Mouse (Mus musculus): ENCODE measurements at regions not wholly inside any gene's neighbourhood (a gene's known extent, or its start where the extent isn't known, plus 50 kb on each side); places are given as distances from the start of the nearest gene placed in this dataset.

DNA sequence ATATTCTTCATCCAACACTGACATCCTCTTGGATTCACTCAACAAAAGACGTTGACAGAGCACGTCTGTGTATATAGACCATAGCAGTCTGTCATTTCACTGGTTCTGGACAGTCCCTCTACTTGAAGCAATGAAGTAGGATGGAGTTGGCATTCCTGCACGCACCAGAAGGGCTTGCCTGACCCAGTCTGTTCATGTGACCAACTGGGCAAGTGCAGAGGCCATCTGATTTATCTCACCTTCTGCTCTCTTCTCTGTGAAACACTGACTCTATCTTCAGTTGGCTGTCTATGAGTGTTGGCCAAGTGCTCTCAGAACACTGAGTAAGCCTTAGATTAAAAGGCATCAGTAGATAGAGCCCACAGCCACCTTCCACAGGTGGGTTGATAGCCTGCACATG lies 310.7 kb downstream of the Rnf144a start:
- Histone ChIP-seq H3K4me3 (ENCODE audit: insufficient read depth in 1 of 2, low read depth in 1 of 2, low read length in 2 of 2, poor library complexity in 1 of 2, severe bottlenecking in 1 of 2) (no peak overlapping the region), H3K27ac (ENCODE audit: insufficient read depth, low read depth, low read length, poor library complexity, severe bottlenecking) (no peak overlapping the region), H3K4me1 (ENCODE audit: control insufficient read depth in 2 of 2, insufficient read depth in 2 of 2, low read length in 2 of 2, poor library complexity in 1 of 2) (no peaks in the 10 kb centered on the region), H3K9me3 (ENCODE audit: control insufficient read depth, insufficient read depth, low read depth, low read length) (no peaks in the 10 kb centered on the region), H3K9ac (ENCODE audit: insufficient read depth, low read depth, low read length, poor library complexity, severe bottlenecking) (no peak overlapping the region), H3K36me3 (ENCODE audit: control insufficient read depth, insufficient read depth, low read length, poor library complexity, severe bottlenecking) (no peaks in the 10 kb centered on the region)
- no peak for DNase-seq (ENCODE audit: low read depth, low spot score)
- in situ Hi-C loops (cut with MboI; ENCODE audit: low sequenced_read_pairs in 2 of 2, unreplicated experiment in 2 of 2) = no loop called here
- TF ChIP-seq ZNF384 (IDR thresholded peaks at IDR 0.05; ENCODE audit: low read depth, low read length) (no peak), ZC3H11A (IDR thresholded peaks at IDR 0.05; ENCODE audit: borderline replicate concordance, low read depth, low read length) (no peak), HCFC1 (IDR thresholded peaks at IDR 0.05; ENCODE audit: borderline replicate concordance, insufficient read depth, low read length) (no peak), MAFK (IDR thresholded peaks at IDR 0.05; ENCODE audit: insufficient read depth, low read depth, low read length) (no peak), CHD2 (IDR thresholded peaks at IDR 0.05; ENCODE audit: low read depth, low read length) (no peak)

DNA sequence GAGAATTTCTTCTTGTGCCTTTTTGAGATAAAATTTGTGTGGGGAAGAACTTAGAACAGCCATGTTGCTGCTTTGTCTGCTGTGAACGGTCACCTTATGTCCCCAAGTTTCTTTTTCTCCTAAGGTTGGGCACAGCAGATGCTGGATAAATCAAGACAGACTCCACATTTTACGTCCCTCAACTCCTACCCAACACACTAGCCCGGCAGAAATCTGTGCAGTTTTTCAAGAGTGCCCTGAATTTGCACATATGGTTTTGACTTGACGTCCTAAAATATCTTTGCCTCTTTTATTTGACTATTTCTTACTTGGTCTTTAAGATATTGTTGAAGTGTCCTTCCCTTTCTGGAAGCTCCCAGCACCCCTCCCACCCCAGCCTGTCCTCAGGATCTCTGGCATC lies 312.7 kb downstream of the Rnf144a start:
- no peaks in the 10 kb centered on the region for H3K4me1 ChIP-seq (ENCODE audit: control insufficient read depth in 2 of 2, insufficient read depth in 2 of 2, low read length in 2 of 2, poor library complexity in 1 of 2)
- in situ Hi-C loops (cut with MboI; ENCODE audit: low sequenced_read_pairs in 2 of 2, unreplicated experiment in 2 of 2) = no loop called here
- H3K4me3 ChIP-seq (ENCODE audit: insufficient read depth in 1 of 2, low read depth in 1 of 2, low read length in 2 of 2, poor library complexity in 1 of 2, severe bottlenecking in 1 of 2) = no peak overlapping the region
- H3K27ac ChIP-seq (ENCODE audit: insufficient read depth, low read depth, low read length, poor library complexity, severe bottlenecking) = no peak overlapping the region
- no peak for DNase-seq (ENCODE audit: low read depth, low spot score)
- no peaks in the 10 kb centered on the region for H3K36me3 ChIP-seq (ENCODE audit: control insufficient read depth, insufficient read depth, low read length, poor library complexity, severe bottlenecking)
- TF ChIP-seq HCFC1 (IDR thresholded peaks at IDR 0.05; ENCODE audit: borderline replicate concordance, insufficient read depth, low read length) (no peak), CHD2 (IDR thresholded peaks at IDR 0.05; ENCODE audit: low read depth, low read length) (no peak), ZNF384 (IDR thresholded peaks at IDR 0.05; ENCODE audit: low read depth, low read length) (no peak), MAFK (IDR thresholded peaks at IDR 0.05; ENCODE audit: insufficient read depth, low read depth, low read length) (no peak), ZC3H11A (IDR thresholded peaks at IDR 0.05; ENCODE audit: borderline replicate concordance, low read depth, low read length) (no peak)
- no peak overlapping the region for H3K9ac ChIP-seq (ENCODE audit: insufficient read depth, low read depth, low read length, poor library complexity, severe bottlenecking)
- no peaks in the 10 kb centered on the region for H3K9me3 ChIP-seq (ENCODE audit: control insufficient read depth, insufficient read depth, low read depth, low read length)

DNA sequence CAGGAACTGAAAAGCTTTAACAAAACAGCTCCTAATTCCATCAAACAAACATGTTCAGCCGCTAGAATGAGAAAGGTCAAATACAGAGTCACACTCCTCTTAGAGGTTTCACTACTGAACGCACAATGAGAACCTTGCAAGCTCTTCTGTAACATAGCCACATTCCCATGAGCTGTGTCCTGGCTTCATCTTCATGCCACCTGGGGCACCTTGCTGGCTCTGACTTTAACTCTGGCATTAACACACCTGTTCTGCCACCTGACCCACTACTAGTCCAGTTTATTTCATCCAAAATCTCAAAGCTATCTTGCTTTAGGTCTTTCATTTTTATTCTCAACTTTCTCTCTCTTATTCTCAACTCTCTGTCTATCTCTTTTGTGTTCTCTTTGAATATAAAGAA lies 314.9 kb downstream of the Rnf144a start:
- Histone ChIP-seq H3K4me3 (ENCODE audit: insufficient read depth in 1 of 2, low read depth in 1 of 2, low read length in 2 of 2, poor library complexity in 1 of 2, severe bottlenecking in 1 of 2) (no peak overlapping the region), H3K4me1 (ENCODE audit: control insufficient read depth in 2 of 2, insufficient read depth in 2 of 2, low read length in 2 of 2, poor library complexity in 1 of 2) (no peaks in the 10 kb centered on the region), H3K9me3 (ENCODE audit: control insufficient read depth, insufficient read depth, low read depth, low read length) (no peaks in the 10 kb centered on the region), H3K36me3 (ENCODE audit: control insufficient read depth, insufficient read depth, low read length, poor library complexity, severe bottlenecking) (no peaks in the 10 kb centered on the region), H3K9ac (ENCODE audit: insufficient read depth, low read depth, low read length, poor library complexity, severe bottlenecking) (no peak overlapping the region), H3K27ac (ENCODE audit: insufficient read depth, low read depth, low read length, poor library complexity, severe bottlenecking) (no peak overlapping the region)
- TF ChIP-seq ZC3H11A (IDR thresholded peaks at IDR 0.05; ENCODE audit: borderline replicate concordance, low read depth, low read length) (no peak), HCFC1 (IDR thresholded peaks at IDR 0.05; ENCODE audit: borderline replicate concordance, insufficient read depth, low read length) (no peak), MAFK (IDR thresholded peaks at IDR 0.05; ENCODE audit: insufficient read depth, low read depth, low read length) (no peak), ZNF384 (IDR thresholded peaks at IDR 0.05; ENCODE audit: low read depth, low read length) (no peak), CHD2 (IDR thresholded peaks at IDR 0.05; ENCODE audit: low read depth, low read length) (no peak)
- no peak for DNase-seq (ENCODE audit: low read depth, low spot score)
- in situ Hi-C loops (cut with MboI; ENCODE audit: low sequenced_read_pairs in 2 of 2, unreplicated experiment in 2 of 2) = no loop called here

DNA sequence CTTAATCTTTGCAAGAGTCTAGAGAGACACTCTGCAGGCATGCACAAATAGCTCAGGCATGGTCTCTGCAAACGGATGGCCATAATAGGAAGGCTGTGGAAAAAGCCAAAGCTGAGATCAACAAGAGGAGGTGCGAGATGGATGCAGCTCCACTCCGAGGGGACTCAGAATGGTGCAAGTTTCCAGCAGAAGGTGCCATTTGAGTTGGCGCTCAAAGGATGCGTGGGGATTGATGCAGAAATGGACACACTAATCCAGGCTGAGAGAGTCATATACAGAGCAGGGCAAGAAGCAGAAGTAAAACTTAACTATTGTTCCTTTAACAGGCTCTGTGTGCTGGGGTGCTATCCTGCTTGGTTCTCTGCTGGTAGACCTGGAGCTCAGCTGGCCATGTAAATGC lies 315.9 kb downstream of the Rnf144a start:
- H3K4me3 ChIP-seq (ENCODE audit: insufficient read depth in 1 of 2, low read depth in 1 of 2, low read length in 2 of 2, poor library complexity in 1 of 2, severe bottlenecking in 1 of 2) = no peak overlapping the region
- H3K27ac ChIP-seq (ENCODE audit: insufficient read depth, low read depth, low read length, poor library complexity, severe bottlenecking) = no peak overlapping the region
- no peak overlapping the region for H3K9ac ChIP-seq (ENCODE audit: insufficient read depth, low read depth, low read length, poor library complexity, severe bottlenecking)
- in situ Hi-C loops (cut with MboI; ENCODE audit: low sequenced_read_pairs in 2 of 2, unreplicated experiment in 2 of 2) = no loop called here
- no peaks in the 10 kb centered on the region for H3K36me3 ChIP-seq (ENCODE audit: control insufficient read depth, insufficient read depth, low read length, poor library complexity, severe bottlenecking)
- TF ChIP-seq CHD2 (IDR thresholded peaks at IDR 0.05; ENCODE audit: low read depth, low read length) = no peak
- TF ChIP-seq ZNF384 (IDR thresholded peaks at IDR 0.05; ENCODE audit: low read depth, low read length) = no peak
- TF ChIP-seq MAFK (IDR thresholded peaks at IDR 0.05; ENCODE audit: insufficient read depth, low read depth, low read length) = no peak
- no peak for TF ChIP-seq HCFC1 (IDR thresholded peaks at IDR 0.05; ENCODE audit: borderline replicate concordance, insufficient read depth, low read length)
- TF ChIP-seq ZC3H11A (IDR thresholded peaks at IDR 0.05; ENCODE audit: borderline replicate concordance, low read depth, low read length) = no peak
- H3K4me1 ChIP-seq (ENCODE audit: control insufficient read depth in 2 of 2, insufficient read depth in 2 of 2, low read length in 2 of 2, poor library complexity in 1 of 2) = no peaks in the 10 kb centered on the region
- DNase-seq (ENCODE audit: low read depth, low spot score) = no peak
- no peaks in the 10 kb centered on the region for H3K9me3 ChIP-seq (ENCODE audit: control insufficient read depth, insufficient read depth, low read depth, low read length)

DNA sequence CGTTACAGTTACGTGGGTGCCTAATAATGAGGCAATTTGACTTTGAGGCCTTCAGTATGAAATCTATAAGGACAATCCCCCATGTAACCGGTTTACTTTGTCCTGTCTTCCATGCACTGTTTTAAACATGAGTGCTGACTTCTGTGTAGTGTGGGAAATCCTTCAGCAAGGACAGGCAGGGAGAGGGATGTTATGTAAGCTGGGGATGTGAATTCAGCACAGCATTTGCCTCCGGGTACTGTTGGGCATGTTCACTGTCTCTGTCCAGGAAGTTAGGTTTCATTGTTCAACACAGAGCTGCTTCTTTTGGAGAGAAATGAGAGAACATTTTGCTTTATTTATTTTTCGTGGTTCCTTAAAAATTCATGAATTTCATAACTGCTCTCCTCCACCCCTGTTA lies 322.7 kb downstream of the Rnf144a start:
- no peak overlapping the region for H3K27ac ChIP-seq (ENCODE audit: insufficient read depth, low read depth, low read length, poor library complexity, severe bottlenecking)
- no peak overlapping the region for H3K9ac ChIP-seq (ENCODE audit: insufficient read depth, low read depth, low read length, poor library complexity, severe bottlenecking)
- no peak for DNase-seq (ENCODE audit: low read depth, low spot score)
- no peak overlapping the region for H3K4me3 ChIP-seq (ENCODE audit: insufficient read depth in 1 of 2, low read depth in 1 of 2, low read length in 2 of 2, poor library complexity in 1 of 2, severe bottlenecking in 1 of 2)
- H3K4me1 ChIP-seq (ENCODE audit: control insufficient read depth in 2 of 2, insufficient read depth in 2 of 2, low read length in 2 of 2, poor library complexity in 1 of 2) = no peaks in the 10 kb centered on the region
- in situ Hi-C loops (cut with MboI; ENCODE audit: low sequenced_read_pairs in 2 of 2, unreplicated experiment in 2 of 2) = no loop called here
- no peaks in the 10 kb centered on the region for H3K36me3 ChIP-seq (ENCODE audit: control insufficient read depth, insufficient read depth, low read length, poor library complexity, severe bottlenecking)
- TF ChIP-seq ZNF384 (IDR thresholded peaks at IDR 0.05; ENCODE audit: low read depth, low read length) (no peak), ZC3H11A (IDR thresholded peaks at IDR 0.05; ENCODE audit: borderline replicate concordance, low read depth, low read length) (no peak), MAFK (IDR thresholded peaks at IDR 0.05; ENCODE audit: insufficient read depth, low read depth, low read length) (no peak), CHD2 (IDR thresholded peaks at IDR 0.05; ENCODE audit: low read depth, low read length) (no peak), HCFC1 (IDR thresholded peaks at IDR 0.05; ENCODE audit: borderline replicate concordance, insufficient read depth, low read length) (no peak)
- H3K9me3 ChIP-seq (ENCODE audit: control insufficient read depth, insufficient read depth, low read depth, low read length) = no peaks in the 10 kb centered on the region
